Mouse (Mus musculus) kidney, embryonic 14.5 days (tissue): ENCODE results near the gene Map3k11. TPM values are rescaled to one million over a fixed set of nuclear protein-coding genes. Genes with fewer than 3 reads are reported as not detected.

Source experiments
- ATAC-seq: fragments of 200-750 bp; cut with Nextera tagmentation; 2 replicates; pipeline ENCODE4 v1.8.0; 2017; ENCODE audit warnings: moderate number of reproducible peaks, mild to moderate bottlenecking, moderate TSS enrichment, moderate library complexity; ENCODE audit not compliant: low FRiP score, low TSS enrichment
- H3K27ac ChIP-seq: fragments of 300-500 bp; sonication (generic); 2 replicates; pipeline ENCODE4 v1.5.1; 2014; ENCODE audit warnings: low read depth, mild to moderate bottlenecking, low read length, moderate library complexity, mixed read lengths
- H3K27me3 ChIP-seq: fragments of 300-500 bp; sonication (generic); 2 replicates; pipeline ENCODE4 v1.6.1; 2014; ENCODE audit warnings: mild to moderate bottlenecking, low read length; ENCODE audit not compliant: control insufficient read depth, insufficient read depth
- H3K36me3 ChIP-seq: fragments of 300-500 bp; sonication (generic); 2 replicates; pipeline ENCODE4 v1.6.1; 2014; ENCODE audit warnings: low read length, mixed read lengths; ENCODE audit not compliant: control insufficient read depth, insufficient read depth
- H3K4me1 ChIP-seq: fragments of 300-500 bp; sonication (generic); 2 replicates; pipeline ENCODE4 v1.6.1; 2014; ENCODE audit warnings: low read length, mixed read lengths; ENCODE audit not compliant: control insufficient read depth, insufficient read depth
- H3K4me2 ChIP-seq: fragments of 300-500 bp; sonication (generic); replicated peaks from 2 replicates; pipeline ENCODE4 v1.6.1; 2014; ENCODE audit warnings: low read depth, mild to moderate bottlenecking, low read length
- H3K4me3 ChIP-seq: fragments of 300-500 bp; sonication (generic); 2 replicates; pipeline ENCODE4 v1.5.1; 2014; ENCODE audit warnings: mild to moderate bottlenecking, low read length
- H3K9ac ChIP-seq: fragments of 300-500 bp; sonication (generic); 2 replicates; pipeline ENCODE4 v1.6.1; 2014; ENCODE audit warnings: low read depth, mild to moderate bottlenecking, low read length, moderate library complexity
- H3K9me3 ChIP-seq: fragments of 300-500 bp; sonication (generic); 2 replicates; pipeline ENCODE4 v1.6.1; 2016; ENCODE audit warnings: low read length; ENCODE audit not compliant: control insufficient read depth
- WGBS: fragments of 180-500 bp; shearing (Covaris S2); extraction: QIAGEN DNeasy Blood & Tissue Kit; methylation state at CpG from one replicate; pipeline ENCODE4 v1.1.7; 2014; 5-methylcytosine and 5-hydroxymethylcytosine counted together
- polyA plus RNA-seq: library from polyadenylated mRNA; unstranded; fragments of >200 nt; fragmentation: Nextera tagmentation; extraction: Ambion mirVana; gene quantifications from 2 replicates; pipeline ENCODE4 v1.2.1, GENCODE M21; 2014

Map3k11 gene
- 26.8 and 33.6 TPM in 2 replicates for polyA plus RNA-seq

GRCm38 (mm10) chr19:5688200-5689087 is at the start of gene Map3k11, which contains the start of gene Pcnx3:
Gene Map3k11 (plus strand): TSS chr19:5688742.
Gene Pcnx3 (minus strand): TSS chr19:5688908.
- peaks cover 59% of the 10 kb centered on the region for H3K36me3 ChIP-seq
- H3K9me3 ChIP-seq, result no peaks in the 10 kb centered on the region
- WGBS, result under 1% methylated on average over 69 of the region's 69 CpGs
- H3K4me3 ChIP-seq, result peak within 1 kb of the TSS; percentile 96
- H3K9ac ChIP-seq, result peak within 1 kb of the TSS; percentile 87
- peak; percentile 94 for ATAC-seq
- no peaks in the 10 kb centered on the region for H3K27me3 ChIP-seq
- peak within 1 kb of the TSS; percentile 97 for H3K4me2 ChIP-seq
- peaks cover 37% of the 10 kb centered on the region for H3K4me1 ChIP-seq
- peak within 1 kb of the TSS; percentile 78 for H3K27ac ChIP-seq

- ATAC-seq, result no peak
- Histone ChIP-seq H3K27ac (no peak overlapping the region), H3K4me3 (no peak overlapping the region), H3K36me3 (peaks cover 61% of the 10 kb centered on the region), H3K9me3 (no peaks in the 10 kb centered on the region), H3K4me2 (no peak overlapping the region), H3K27me3 (no peaks in the 10 kb centered on the region), H3K9ac (no peak overlapping the region), H3K4me1 (peaks cover 12% of the 10 kb centered on the region)
- 56% methylated on average over 9 of the region's 9 CpGs for WGBS
These were observed 48.2 kb upstream of the Map3k11 start for GRCm38 (mm10) chr19:5640339-5640738.

- peaks cover 12% of the 10 kb centered on the region for H3K4me1 ChIP-seq
- no peak overlapping the region for H3K27ac ChIP-seq
- no peaks in the 10 kb centered on the region for H3K27me3 ChIP-seq
- H3K9ac ChIP-seq, result no peak overlapping the region
- H3K9me3 ChIP-seq, result no peaks in the 10 kb centered on the region
- no peak overlapping the region for H3K4me3 ChIP-seq
- WGBS, result 89% methylated on average over 17 of the region's 17 CpGs
- ATAC-seq, result no peak
- peaks cover 68% of the 10 kb centered on the region for H3K36me3 ChIP-seq
- H3K4me2 ChIP-seq, result no peak overlapping the region
These were observed 47.5 kb upstream of the Map3k11 start for GRCm38 (mm10) chr19:5641021-5641420.

- no peak overlapping the region for H3K4me2 ChIP-seq
- H3K27me3 ChIP-seq, result no peaks in the 10 kb centered on the region
- ATAC-seq, result no peak
- H3K4me1 ChIP-seq, result peaks cover 6% of the 10 kb centered on the region
- no peaks in the 10 kb centered on the region for H3K9me3 ChIP-seq
- H3K9ac ChIP-seq, result no peak overlapping the region
- 92% methylated on average over 8 of the region's 8 CpGs for WGBS
- H3K36me3 ChIP-seq, result peaks cover 74% of the 10 kb centered on the region
- H3K27ac ChIP-seq, result no peak overlapping the region
- no peak overlapping the region for H3K4me3 ChIP-seq
These were observed 46.9 kb upstream of the Map3k11 start for GRCm38 (mm10) chr19:5641641-5642040.

GRCm38 (mm10) chr19:5645280-5645679 is 43.3 kb upstream of the Map3k11 start:
- H3K27ac ChIP-seq, result no peak overlapping the region
- H3K36me3 ChIP-seq, result peaks cover 72% of the 10 kb centered on the region
- H3K4me3 ChIP-seq, result no peak overlapping the region
- H3K9me3 ChIP-seq, result no peaks in the 10 kb centered on the region
- H3K4me1 ChIP-seq, result peaks cover 14% of the 10 kb centered on the region; the same call in 1 of the 2 replicates
- H3K4me2 ChIP-seq, result no peak overlapping the region
- whole genome bisulfite sequencing, result 96% methylated on average over 9 of the region's 9 CpGs
- no peak overlapping the region for H3K9ac ChIP-seq
- no peak for ATAC-seq
- no peaks in the 10 kb centered on the region for H3K27me3 ChIP-seq

GRCm38 (mm10) chr19:5646731-5647330 is 41.7 kb upstream of the Map3k11 start:
- no peaks in the 10 kb centered on the region for H3K27me3 ChIP-seq
- ATAC-seq, result no peak
- no peak overlapping the region for H3K4me3 ChIP-seq
- no peak overlapping the region for H3K27ac ChIP-seq
- no peak overlapping the region for H3K4me2 ChIP-seq
- peaks cover 72% of the 10 kb centered on the region for H3K36me3 ChIP-seq
- H3K4me1 ChIP-seq, result peaks cover 14% of the 10 kb centered on the region; the same call in 1 of the 2 replicates
- no peak overlapping the region for H3K9ac ChIP-seq
- WGBS, result 95% methylated on average over 8 of the region's 8 CpGs
- H3K9me3 ChIP-seq, result no peaks in the 10 kb centered on the region

GRCm38 (mm10) chr19:5647791-5648190 is 40.8 kb upstream of the Map3k11 start:
- Histone ChIP-seq H3K4me1 (peaks cover 14% of the 10 kb centered on the region; the same call in 1 of the 2 replicates), H3K27ac (no peak overlapping the region; the same call in 1 of the 2 replicates), H3K4me3 (no peak overlapping the region), H3K36me3 (peaks cover 72% of the 10 kb centered on the region), H3K4me2 (no peak overlapping the region), H3K9ac (no peak overlapping the region), H3K27me3 (no peaks in the 10 kb centered on the region), H3K9me3 (no peaks in the 10 kb centered on the region)
- no peak for ATAC-seq
- WGBS, result 96% methylated on average over 6 of the region's 6 CpGs

GRCm38 (mm10) chr19:5648401-5649297 is 39.9 kb upstream of the Map3k11 start:
- Histone ChIP-seq H3K4me1 (peaks cover 14% of the 10 kb centered on the region; the same call in 1 of the 2 replicates), H3K9me3 (no peaks in the 10 kb centered on the region), H3K27ac (peak overlapping the region; percentile 73), H3K9ac (peak overlapping the region; percentile 35; the same call in 1 of the 2 replicates), H3K4me3 (peak overlapping the region; percentile 26), H3K4me2 (peak overlapping the region; percentile 45), H3K36me3 (peaks cover 71% of the 10 kb centered on the region), H3K27me3 (no peaks in the 10 kb centered on the region)
- WGBS, result 9% methylated on average over 26 of the region's 26 CpGs
- peak; percentile 88 for ATAC-seq
